Mouse (Mus musculus): ENCODE measurements around the gene 2310011J03Rik. TPM values are rescaled to one million over a fixed set of nuclear protein-coding genes. Genes with fewer than 3 reads are reported as not detected.

The 2310011J03Rik gene
- polyA plus RNA-seq, 1 experiment from 2014 or later: 49.2 TPM

- H3K36me3 ChIP-seq (ENCODE audit: control insufficient read depth, insufficient read depth, low read length): peaks cover 12% of the 10 kb centered on the region
- peaks cover 18% of the 10 kb centered on the region for H3K27me3 ChIP-seq (ENCODE audit: control insufficient read depth, insufficient read depth, low read depth, low read length)
- peaks cover 16% of the 10 kb centered on the region for H3K4me1 ChIP-seq (replicated peaks; ENCODE audit: control insufficient read depth, insufficient read depth, low read length)
- no peak overlapping the region for H3K4me2 ChIP-seq (ENCODE audit: low read depth, low read length)
- no peaks in the 10 kb centered on the region for H3K9me3 ChIP-seq (ENCODE audit: control insufficient read depth, low read length)
- no peak overlapping the region for H3K4me3 ChIP-seq (ENCODE audit: low read length)
- H3K9ac ChIP-seq (ENCODE audit: low read length): no peak overlapping the region
- no peak overlapping the region for H3K27ac ChIP-seq (ENCODE audit: low read length)
- ATAC-seq (ENCODE audit: low read depth): no peak
- 73% methylated on average over 4 of the region's 4 CpGs for WGBS
Observed at GRCm38 (mm10) chr10:80294311-80294710, 26.0 kb downstream of the 2310011J03Rik start.

- Histone ChIP-seq H3K27ac (ENCODE audit: low read length) (peak overlapping the region; percentile 84), H3K4me3 (ENCODE audit: low read length) (peak overlapping the region; percentile 87), H3K9me3 (ENCODE audit: control insufficient read depth, low read length) (no peaks in the 10 kb centered on the region), H3K36me3 (ENCODE audit: control insufficient read depth, insufficient read depth, low read length) (peaks cover 17% of the 10 kb centered on the region), H3K27me3 (ENCODE audit: control insufficient read depth, insufficient read depth, low read depth, low read length) (peaks cover 9% of the 10 kb centered on the region), H3K4me2 (ENCODE audit: low read depth, low read length) (peak overlapping the region; percentile 89), H3K9ac (ENCODE audit: low read length) (peak overlapping the region; percentile 97), H3K4me1 (replicated peaks; ENCODE audit: control insufficient read depth, insufficient read depth, low read length) (peaks cover 16% of the 10 kb centered on the region)
- no peak for ATAC-seq (ENCODE audit: low read depth)
- 20% methylated on average over 14 of the region's 14 CpGs for WGBS
Observed at GRCm38 (mm10) chr10:80293325-80293724, 27.0 kb downstream of the 2310011J03Rik start.

- under 1% methylated on average over 72 of the region's 72 CpGs for WGBS
- Histone ChIP-seq H3K4me3 (ENCODE audit: low read length) (peak within 1 kb of the TSS; percentile 87), H3K27ac (ENCODE audit: low read length) (peak within 1 kb of the TSS; percentile 84)
Observed at GRCm38 (mm10) chr10:80292251-80293146, 27.8 kb downstream of the 2310011J03Rik start, which contains the start of gene Rps15. Rps15 (plus strand) TSS chr10:80292453.

DNA sequence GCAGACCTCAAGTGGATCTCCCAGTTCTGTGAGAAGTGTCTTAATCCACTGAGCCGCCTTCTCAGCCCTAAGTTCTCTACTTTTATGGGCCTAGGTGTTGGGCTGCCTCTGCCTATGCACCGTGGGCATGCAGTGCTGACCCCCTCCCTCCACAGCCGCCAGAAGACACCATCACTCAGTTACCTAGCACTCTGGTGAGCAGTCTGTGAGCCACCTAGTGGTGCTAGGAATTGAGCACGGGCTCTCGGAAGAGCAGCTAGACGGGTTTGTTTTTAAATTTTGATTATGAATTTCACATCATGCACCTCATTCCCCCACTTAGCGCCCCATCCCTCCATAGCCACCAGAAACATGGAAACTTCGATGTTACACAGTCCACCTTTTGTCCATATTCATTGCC lies 31.7 kb downstream of the 2310011J03Rik start:
- H3K27ac ChIP-seq (ENCODE audit: low read length): no peak overlapping the region
- no peak for ATAC-seq (ENCODE audit: low read depth)
- H3K4me3 ChIP-seq (ENCODE audit: low read length): no peak overlapping the region
- 68% methylated on average over 8 of the region's 8 CpGs for WGBS
- H3K4me1 ChIP-seq (replicated peaks; ENCODE audit: control insufficient read depth, insufficient read depth, low read length): peaks cover 7% of the 10 kb centered on the region; the same call in 1 of the 2 replicates
- H3K4me2 ChIP-seq (ENCODE audit: low read depth, low read length): no peak overlapping the region
- H3K9ac ChIP-seq (ENCODE audit: low read length): no peak overlapping the region
- H3K9me3 ChIP-seq (ENCODE audit: control insufficient read depth, low read length): no peaks in the 10 kb centered on the region
- peaks cover 33% of the 10 kb centered on the region for H3K36me3 ChIP-seq (ENCODE audit: control insufficient read depth, insufficient read depth, low read length)
- no peaks in the 10 kb centered on the region for H3K27me3 ChIP-seq (ENCODE audit: control insufficient read depth, insufficient read depth, low read depth, low read length)

More at GRCm38 (mm10) chr10:80292251-80293146, 27.8 kb downstream of the 2310011J03Rik start, which contains the start of gene Rps15:
- H3K9ac ChIP-seq (ENCODE audit: low read length): peak within 1 kb of the TSS; percentile 97
- H3K4me2 ChIP-seq (ENCODE audit: low read depth, low read length): peak within 1 kb of the TSS; percentile 89
- no peaks in the 10 kb centered on the region for H3K9me3 ChIP-seq (ENCODE audit: control insufficient read depth, low read length)
- H3K36me3 ChIP-seq (ENCODE audit: control insufficient read depth, insufficient read depth, low read length): peaks cover 18% of the 10 kb centered on the region
- H3K4me1 ChIP-seq (replicated peaks; ENCODE audit: control insufficient read depth, insufficient read depth, low read length): peaks cover 16% of the 10 kb centered on the region
- ATAC-seq (ENCODE audit: low read depth): peak; percentile 93
- H3K27me3 ChIP-seq (ENCODE audit: control insufficient read depth, insufficient read depth, low read depth, low read length): peaks cover under 1% of the 10 kb centered on the region; the same call in 1 of the 2 replicates

DNA sequence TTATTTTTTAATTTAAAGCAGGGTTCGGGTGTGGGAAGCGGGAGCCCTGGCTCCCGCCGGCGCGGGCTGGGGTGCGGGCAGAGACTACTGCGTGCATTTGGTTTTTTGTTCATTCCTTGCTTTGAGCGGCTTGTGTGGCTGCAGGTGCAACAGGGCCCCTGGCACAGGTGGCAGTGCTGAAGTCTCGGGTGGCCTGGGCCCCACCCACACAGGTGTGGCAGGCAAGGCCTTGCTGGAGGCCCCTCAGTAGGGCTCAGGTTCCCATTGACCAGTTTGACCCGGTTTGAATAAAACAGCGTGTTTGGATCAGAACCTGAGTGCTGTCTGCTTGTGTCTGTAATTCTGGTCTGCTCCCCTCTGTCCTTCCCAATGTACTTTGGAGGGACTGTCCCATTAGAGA lies 32.2 kb downstream of the 2310011J03Rik start:
- no peaks in the 10 kb centered on the region for H3K27me3 ChIP-seq (ENCODE audit: control insufficient read depth, insufficient read depth, low read depth, low read length)
- no peak overlapping the region for H3K4me3 ChIP-seq (ENCODE audit: low read length)
- H3K4me2 ChIP-seq (ENCODE audit: low read depth, low read length): no peak overlapping the region
- H3K27ac ChIP-seq (ENCODE audit: low read length): no peak overlapping the region
- ATAC-seq (ENCODE audit: low read depth): no peak
- peaks cover 33% of the 10 kb centered on the region for H3K36me3 ChIP-seq (ENCODE audit: control insufficient read depth, insufficient read depth, low read length)
- H3K4me1 ChIP-seq (replicated peaks; ENCODE audit: control insufficient read depth, insufficient read depth, low read length): peaks cover 3% of the 10 kb centered on the region; the same call in 1 of the 2 replicates
- 89% methylated on average over 12 of the region's 12 CpGs for WGBS
- no peak overlapping the region for H3K9ac ChIP-seq (ENCODE audit: low read length)
- H3K9me3 ChIP-seq (ENCODE audit: control insufficient read depth, low read length): no peaks in the 10 kb centered on the region

- H3K27ac ChIP-seq (ENCODE audit: low read length): no peak overlapping the region
- no peak for ATAC-seq (ENCODE audit: low read depth)
- H3K9ac ChIP-seq (ENCODE audit: low read length): no peak overlapping the region
- H3K4me2 ChIP-seq (ENCODE audit: low read depth, low read length): no peak overlapping the region
- no peaks in the 10 kb centered on the region for H3K27me3 ChIP-seq (ENCODE audit: control insufficient read depth, insufficient read depth, low read depth, low read length)
- no peak overlapping the region for H3K4me3 ChIP-seq (ENCODE audit: low read length)
- 74% methylated on average over 15 of the region's 15 CpGs for WGBS
- H3K36me3 ChIP-seq (ENCODE audit: control insufficient read depth, insufficient read depth, low read length): peaks cover 45% of the 10 kb centered on the region
- H3K9me3 ChIP-seq (ENCODE audit: control insufficient read depth, low read length): no peaks in the 10 kb centered on the region
- H3K4me1 ChIP-seq (replicated peaks; ENCODE audit: control insufficient read depth, insufficient read depth, low read length): peaks cover 16% of the 10 kb centered on the region
Observed at GRCm38 (mm10) chr10:80285222-80286070, 34.9 kb downstream of the 2310011J03Rik start.

- H3K9me3 ChIP-seq (ENCODE audit: control insufficient read depth, low read length): no peaks in the 10 kb centered on the region
- peaks cover 64% of the 10 kb centered on the region for H3K36me3 ChIP-seq (ENCODE audit: control insufficient read depth, insufficient read depth, low read length)
- peak overlapping the region; percentile 95 for H3K27ac ChIP-seq (ENCODE audit: low read length)
- no peak overlapping the region for H3K4me2 ChIP-seq (ENCODE audit: low read depth, low read length)
- peak; percentile 66 for ATAC-seq (ENCODE audit: low read depth)
- H3K4me3 ChIP-seq (ENCODE audit: low read length): no peak overlapping the region
- no peaks in the 10 kb centered on the region for H3K27me3 ChIP-seq (ENCODE audit: control insufficient read depth, insufficient read depth, low read depth, low read length)
- H3K9ac ChIP-seq (ENCODE audit: low read length): 0 out of 2 replicates have a peak overlapping the region, but pooled peaks have one; percentile 40
- 68% methylated on average over 20 of the region's 20 CpGs for WGBS
- H3K4me1 ChIP-seq (replicated peaks; ENCODE audit: control insufficient read depth, insufficient read depth, low read length): peaks cover 16% of the 10 kb centered on the region
Observed at GRCm38 (mm10) chr10:80282481-80283441, 37.6 kb downstream of the 2310011J03Rik start.

DNA sequence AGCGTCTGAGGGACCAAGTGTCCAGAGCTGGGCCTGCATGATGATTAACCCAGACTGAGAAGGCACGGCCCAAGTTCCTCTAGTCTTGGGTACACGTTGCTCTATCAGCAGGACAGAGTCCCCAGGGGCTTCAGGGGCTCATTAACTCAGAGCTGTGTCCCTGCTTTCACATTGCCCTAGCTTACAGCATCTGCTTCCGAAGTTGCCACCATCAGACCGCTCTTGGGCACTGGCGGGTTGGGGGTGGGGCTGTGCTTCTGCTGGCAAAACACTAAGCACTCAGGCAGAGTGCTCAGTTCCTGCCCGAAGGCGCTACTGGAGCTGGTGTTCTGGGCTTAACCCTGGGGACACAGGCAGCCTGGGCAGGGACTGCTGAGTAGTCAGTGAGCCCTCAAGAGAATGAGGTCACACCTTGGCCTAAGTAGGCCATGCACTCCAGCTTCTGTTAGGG lies 38.4 kb downstream of the 2310011J03Rik start:
- ATAC-seq (ENCODE audit: low read depth): peak; percentile 66
- peak overlapping the region; percentile 95 for H3K27ac ChIP-seq (ENCODE audit: low read length)
- peaks cover 16% of the 10 kb centered on the region for H3K4me1 ChIP-seq (replicated peaks; ENCODE audit: control insufficient read depth, insufficient read depth, low read length)
- H3K27me3 ChIP-seq (ENCODE audit: control insufficient read depth, insufficient read depth, low read depth, low read length): no peaks in the 10 kb centered on the region
- H3K4me2 ChIP-seq (ENCODE audit: low read depth, low read length): peak overlapping the region; percentile 29; the same call in 1 of the 2 replicates
- WGBS: 57% methylated on average over 8 of the region's 8 CpGs
- no peaks in the 10 kb centered on the region for H3K9me3 ChIP-seq (ENCODE audit: control insufficient read depth, low read length)
- H3K4me3 ChIP-seq (ENCODE audit: low read length): no peak overlapping the region
- H3K9ac ChIP-seq (ENCODE audit: low read length): peak overlapping the region; percentile 40; the same call in 1 of the 2 replicates
- H3K36me3 ChIP-seq (ENCODE audit: control insufficient read depth, insufficient read depth, low read length): peaks cover 67% of the 10 kb centered on the region

All from lung, embryonic 16.5 days (tissue).